Mouse (Mus musculus): ENCODE data around the gene C1ql4. TPM values are rescaled to one million over a fixed set of nuclear protein-coding genes. Genes with fewer than 3 reads are reported as not detected.
"Not testable (repeated sequence)": the region's sequence is repeated elsewhere in the genome, so short reads cannot be mapped to it uniquely, and the experiment has no call there.

The C1ql4 gene
- total and polyA plus RNA-seq, 3 experiments = not detected

DNA sequence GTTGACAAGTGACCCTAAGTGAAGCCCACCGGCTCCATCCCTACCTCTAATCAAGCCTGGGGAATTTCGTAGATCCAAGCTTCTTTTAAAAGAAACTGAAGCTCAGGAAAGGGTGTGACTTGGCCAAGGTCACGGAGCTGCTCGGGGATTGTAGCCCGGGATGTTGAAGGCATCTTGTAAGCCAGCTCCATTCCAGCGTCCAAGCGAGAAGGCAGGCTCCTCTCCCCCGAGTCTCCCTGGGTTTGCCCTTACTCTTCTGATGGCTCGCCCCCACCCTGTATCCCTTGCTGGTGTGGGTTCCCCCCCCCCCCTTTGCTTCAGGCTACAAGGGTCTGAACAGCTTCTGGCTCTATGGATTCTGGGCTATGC is 10.9 kb upstream of the C1ql4 start:
- DNase-seq = no peak

- DNase-seq = peak; percentile 43
These were observed 10.3 kb upstream of the C1ql4 start for GRCm38 (mm10) chr15:99097840-99098492.

GRCm38 (mm10) chr15:99096831-99097500 is 9.3 kb upstream of the C1ql4 start:
- DNase-seq = peak; percentile 38

DNA sequence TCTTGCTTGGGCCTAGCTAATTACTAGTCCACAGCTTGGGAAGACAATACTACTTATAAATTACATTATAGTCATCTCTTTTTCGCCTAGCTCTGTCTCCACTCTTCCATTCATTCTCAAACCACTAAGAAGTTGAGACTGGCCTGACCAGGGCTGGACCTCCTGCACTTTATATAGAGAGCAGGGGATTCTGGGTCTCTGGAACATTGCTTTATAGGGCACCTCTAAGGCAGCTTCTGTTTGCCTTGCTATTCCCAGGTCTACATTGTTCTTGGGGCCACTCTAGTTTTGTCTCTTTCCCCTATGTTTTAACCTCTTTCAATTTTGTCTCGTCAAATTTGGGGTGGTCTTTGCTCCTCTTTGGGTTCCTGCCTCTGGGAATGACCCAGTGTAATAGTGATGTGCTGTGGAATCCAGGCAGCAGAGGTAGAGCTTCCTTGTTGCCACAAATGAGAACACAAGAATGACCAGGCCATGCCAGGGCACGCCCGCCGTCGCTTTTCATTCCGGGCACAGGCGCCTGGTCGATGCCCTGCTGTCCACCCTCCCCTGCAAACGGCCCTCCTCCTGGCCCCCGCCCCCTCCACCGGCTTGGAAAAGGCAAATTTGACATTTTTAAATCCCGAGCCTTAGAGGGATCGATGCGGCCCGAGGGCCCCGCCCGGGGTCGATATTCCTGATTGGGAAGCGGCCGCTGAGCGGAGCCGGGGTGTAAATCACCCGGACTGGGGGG is 8.6 kb upstream of the C1ql4 start:
- peak; percentile 15 for DNase-seq

- no peak for DNase-seq
These were observed 7.7 kb upstream of the C1ql4 start for GRCm38 (mm10) chr15:99095356-99095755.

GRCm38 (mm10) chr15:99094631-99095270 is 7.1 kb upstream of the C1ql4 start:
- DNase-seq = no peak

DNA sequence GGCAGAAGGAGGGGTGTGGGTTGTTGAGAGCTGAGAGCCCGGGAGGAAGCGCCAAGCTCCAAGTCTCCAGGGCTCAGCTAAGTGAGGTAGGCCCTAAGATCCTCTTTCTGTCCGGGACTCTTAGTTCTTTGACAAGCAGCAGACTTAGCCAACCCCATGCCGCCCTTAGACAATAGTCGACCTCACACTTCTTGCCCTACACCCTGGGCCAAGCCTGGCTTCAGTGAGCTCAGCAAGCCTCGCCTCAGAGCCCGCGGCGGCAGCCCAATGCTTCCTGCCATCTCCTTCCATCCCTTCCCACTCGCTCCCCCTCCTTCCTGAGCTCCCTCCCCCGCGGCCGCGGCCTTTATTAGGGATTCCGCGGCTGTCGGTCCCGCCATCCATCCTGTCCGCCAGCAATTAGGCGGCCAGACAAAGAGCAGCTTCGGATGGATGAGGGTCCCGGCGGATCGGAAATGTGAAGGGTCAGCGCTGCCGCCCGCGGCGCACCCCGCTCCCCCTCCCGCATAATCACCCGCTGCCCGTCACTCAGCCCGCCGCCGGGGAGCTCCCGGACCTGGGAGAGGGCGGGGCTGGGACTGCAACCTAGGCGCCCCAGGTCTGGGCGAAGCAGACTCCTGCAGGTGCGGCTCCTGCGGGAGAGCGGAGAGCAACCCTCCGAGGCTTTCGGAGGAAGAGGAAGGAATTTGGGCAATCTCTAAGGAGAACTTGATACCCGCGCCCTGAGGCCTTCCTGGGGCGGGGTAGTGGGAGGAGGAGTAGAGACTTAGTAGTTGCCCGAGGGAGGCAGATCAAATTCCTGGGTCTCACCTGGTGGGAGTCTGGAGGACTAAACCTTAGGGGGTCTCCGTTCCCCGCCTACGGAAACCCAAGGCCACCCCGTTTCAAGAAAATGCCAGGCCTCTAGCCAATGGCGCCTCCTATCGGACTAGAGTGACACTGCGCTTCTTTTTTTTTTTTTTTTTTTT is 6.0 kb upstream of the C1ql4 start:
- DNase-seq = peak; percentile 17

- DNase-seq = no peak
These were observed 5.3 kb upstream of the C1ql4 start, which contains the start of gene Dnajc22 for GRCm38 (mm10) chr15:99092870-99093269. Dnajc22 (plus strand) TSS chr15:99093170.

DNA sequence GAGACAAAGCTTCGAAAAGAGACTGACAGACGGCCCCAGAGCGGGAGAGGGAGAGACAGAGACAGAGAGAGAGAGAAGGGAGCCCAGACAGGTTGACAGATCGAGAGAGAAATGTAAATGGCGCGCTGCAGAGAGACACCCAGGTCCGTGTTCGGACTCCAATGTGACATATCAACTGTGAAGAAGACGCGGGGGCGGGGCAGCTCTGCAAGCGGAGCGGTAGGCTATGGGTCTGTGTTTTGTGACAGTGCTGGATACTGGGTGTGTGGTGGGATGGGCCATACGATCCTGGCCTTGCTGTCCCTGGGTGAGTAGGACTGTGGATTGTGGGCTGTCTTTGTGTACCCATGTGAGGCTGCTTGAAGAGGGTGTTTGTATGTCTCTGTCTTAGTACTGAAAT is 1.5 kb upstream of the C1ql4 start:
- no peak for DNase-seq

DNA sequence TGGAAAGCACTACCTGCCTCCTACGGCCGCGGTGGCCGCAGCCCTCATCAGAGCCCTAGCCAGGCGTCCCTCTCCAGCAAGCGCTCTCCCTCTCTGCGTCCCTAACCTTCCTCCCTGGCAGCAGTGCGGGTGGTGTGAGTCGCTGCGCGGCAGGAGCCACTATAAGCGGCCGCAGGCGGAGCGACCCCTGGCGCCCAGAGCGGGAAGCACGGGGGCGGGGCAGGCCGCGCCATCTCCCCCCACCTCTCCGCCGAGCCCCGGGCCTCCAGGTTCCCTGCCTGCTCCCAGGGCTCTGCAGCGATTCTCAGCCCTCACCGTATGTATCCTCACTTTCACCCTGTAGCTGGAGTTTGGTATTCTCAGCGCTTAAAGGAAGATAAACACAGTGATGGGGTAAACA is 675 bp upstream of the C1ql4 start:
- DNase-seq = peak; percentile 87

DNA sequence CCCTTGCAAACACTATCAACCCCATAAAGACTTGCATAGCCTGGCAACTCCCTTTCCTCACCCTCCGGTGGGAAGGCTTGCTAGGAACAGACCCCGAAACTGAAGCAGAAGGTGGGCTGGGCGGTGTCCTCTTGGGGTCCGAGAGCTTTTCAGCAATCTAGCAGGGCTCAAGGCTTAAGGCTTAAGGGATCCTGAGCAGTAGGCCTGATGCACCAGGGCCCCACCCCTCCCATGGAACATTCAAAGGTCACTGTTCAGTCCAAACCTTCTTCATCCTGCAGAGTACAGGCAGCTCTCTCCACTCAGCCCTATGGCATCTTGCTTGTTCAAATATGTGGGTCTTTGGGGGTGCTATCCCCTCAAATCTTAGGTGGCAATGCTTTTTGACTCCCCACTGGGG is 1.6 kb downstream of the C1ql4 start:
- DNase-seq = no peak

DNA sequence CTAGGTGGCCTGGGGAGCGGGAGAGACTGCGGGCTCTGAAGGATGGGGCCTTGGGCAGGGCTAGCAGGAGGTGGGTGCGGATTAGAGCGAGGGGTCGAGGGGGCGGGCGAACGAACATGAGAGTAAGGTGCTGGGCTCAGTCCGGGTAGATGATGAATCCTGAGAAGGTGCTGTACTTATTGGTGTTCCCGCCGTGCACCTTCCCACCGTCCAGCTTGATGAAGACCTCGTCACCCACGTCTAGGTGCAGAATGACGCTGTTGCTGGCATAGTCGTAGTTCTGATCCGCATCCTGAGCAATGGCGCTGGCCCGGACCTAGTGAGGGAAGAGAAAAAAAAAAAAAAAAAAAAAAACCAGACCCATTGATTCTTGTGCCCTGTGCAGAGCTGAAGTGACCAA is 3.0 kb downstream of the C1ql4 start:
- no peak for DNase-seq

GRCm38 (mm10) chr15:99083867-99084557 is 3.6 kb downstream of the C1ql4 start:
- no peak for DNase-seq

GRCm38 (mm10) chr15:99083258-99083657 is 4.4 kb downstream of the C1ql4 start:
- DNase-seq = peak; percentile 40

DNA sequence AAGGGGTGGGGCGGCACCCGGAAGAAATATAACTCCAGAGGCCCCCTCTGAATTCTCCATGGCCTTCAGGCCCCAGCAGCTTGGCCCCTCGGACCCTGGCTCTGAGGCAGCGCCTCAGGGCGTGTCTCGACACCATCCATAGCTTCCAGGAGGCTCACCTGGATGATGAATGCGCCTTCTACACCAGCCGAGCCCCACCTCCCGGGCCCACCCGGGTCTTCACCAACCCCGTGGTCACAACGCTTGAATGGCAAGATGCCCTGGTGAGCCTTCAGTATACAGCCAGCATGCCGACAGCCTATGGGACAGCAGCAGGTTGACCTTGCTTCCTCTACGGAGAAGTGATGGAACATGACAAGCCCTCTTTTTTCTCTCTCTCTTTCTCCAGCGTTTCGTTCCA is 4.8 kb downstream of the C1ql4 start:
- DNase-seq = no peak

DNA sequence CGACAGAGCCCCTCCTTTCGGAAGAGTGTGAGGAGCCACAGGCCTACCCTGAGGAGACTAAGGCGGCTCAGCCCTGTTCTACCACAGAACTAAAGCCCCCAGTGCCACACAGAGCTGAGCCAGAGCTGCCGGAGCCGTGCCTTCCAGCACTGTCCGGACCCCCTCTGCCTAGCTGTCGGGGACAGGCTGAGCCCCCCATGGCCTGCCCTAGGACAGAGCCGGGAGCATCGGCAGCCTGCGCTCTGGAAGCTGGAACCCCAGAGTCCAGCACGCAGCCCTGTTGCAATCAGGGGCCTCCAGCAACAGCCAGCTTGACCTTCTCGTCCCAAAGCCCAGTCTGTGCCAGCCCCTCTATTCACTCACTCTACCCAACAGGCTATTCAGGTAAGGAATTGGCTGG is 5.3 kb downstream of the C1ql4 start:
- DNase-seq = no peak

- no peak for DNase-seq
These were observed 7.8 kb downstream of the C1ql4 start for GRCm38 (mm10) chr15:99079804-99080203.

DNA sequence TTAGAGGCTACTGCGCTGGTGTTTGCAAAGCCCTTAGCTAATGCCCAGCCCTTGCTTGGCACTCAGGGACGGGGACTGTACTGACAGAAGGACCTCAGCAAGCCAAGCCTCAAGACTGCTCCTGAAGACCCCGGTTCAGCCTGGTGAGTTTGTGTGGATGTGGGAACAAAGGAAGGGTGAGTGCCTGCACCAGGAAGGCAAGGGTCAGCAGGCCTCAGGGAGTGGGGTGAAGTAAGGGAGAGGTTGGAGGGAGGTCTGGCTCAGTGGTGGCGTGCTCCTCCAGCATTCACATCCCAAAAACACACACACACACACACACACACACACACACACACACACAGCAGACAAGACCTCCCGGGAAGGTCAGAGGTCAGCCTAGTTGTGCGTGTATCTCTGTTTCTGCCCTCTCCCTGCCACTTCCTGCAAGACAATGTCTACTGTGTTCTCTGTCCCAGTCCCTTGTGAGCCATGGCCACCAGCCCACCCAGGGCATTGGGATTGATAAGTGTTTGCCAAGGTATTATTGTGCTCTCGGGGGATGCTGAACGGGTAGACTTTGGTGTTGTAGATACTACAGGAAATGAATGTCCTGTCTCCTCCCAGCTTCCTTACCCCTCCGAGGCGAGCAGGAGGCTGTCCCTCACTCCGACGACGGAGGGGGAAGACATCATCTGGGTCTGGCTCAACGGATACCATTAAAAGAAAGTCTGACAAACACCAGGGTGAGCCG is 9.3 kb downstream of the C1ql4 start:
- no peak for DNase-seq

DNA sequence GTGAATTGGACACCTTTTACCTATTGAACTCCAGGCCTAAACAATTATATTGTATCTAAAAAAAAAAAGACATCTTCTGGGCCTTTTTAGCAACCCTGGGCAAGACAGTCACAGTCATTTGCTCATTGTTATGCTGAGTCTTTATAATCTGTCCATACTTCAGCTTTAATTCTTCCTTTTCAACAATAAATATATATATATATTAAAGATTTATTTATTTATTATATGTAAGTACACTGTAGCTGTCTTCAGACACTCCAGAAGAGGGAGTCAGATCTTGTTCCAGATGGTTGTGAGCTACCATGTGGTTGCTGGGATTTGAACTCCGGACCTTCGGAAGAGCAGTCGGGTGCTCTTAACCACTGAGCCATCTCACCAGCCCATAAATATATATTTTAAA is 11.6 kb downstream of the C1ql4 start:
- DNase-seq = not testable (repeated sequence)
